Mouse (Mus musculus) forebrain, postnatal 0 days (tissue): Measurements from ENCODE around the gene Gnao1. TPM values are rescaled to one million over a fixed set of nuclear protein-coding genes. Genes with fewer than 3 reads are reported as not detected.

ENCODE experiments used
- ATAC-seq: fragments of 200-750 bp; cut with Nextera tagmentation; 2 replicates; pipeline ENCODE4 v1.8.0; 2017; ENCODE audit warnings: mild to moderate bottlenecking, moderate library complexity
- DNase-seq: peaks from one replicate; pipeline ENCODE4 v3.0.0-alpha.2; 2015
- H3K27ac ChIP-seq: fragments of 300-500 bp; sonication (generic); 2 replicates; pipeline ENCODE4 v1.5.1; 2014; ENCODE audit warnings: low read depth, mild to moderate bottlenecking, antibody characterized with exemption, low read length, moderate library complexity, mixed read lengths
- H3K27me3 ChIP-seq: fragments of 300-500 bp; sonication (generic); 2 replicates; pipeline ENCODE4 v1.6.1; 2014; ENCODE audit warnings: mild to moderate bottlenecking, low read length, mixed read lengths; ENCODE audit not compliant: insufficient read depth
- H3K36me3 ChIP-seq: fragments of 300-500 bp; sonication (generic); 2 replicates; pipeline ENCODE4 v1.6.1; 2014; ENCODE audit warnings: mild to moderate bottlenecking, moderate library complexity; ENCODE audit not compliant: insufficient read depth
- H3K4me1 ChIP-seq: fragments of 300-500 bp; sonication (generic); 2 replicates; pipeline ENCODE4 v1.6.1; 2014; ENCODE audit warnings: antibody characterized with exemption; ENCODE audit not compliant: insufficient read depth
- H3K4me2 ChIP-seq: fragments of 300-500 bp; sonication (generic); 2 replicates; pipeline ENCODE4 v1.6.1; 2014; ENCODE audit warnings: low read depth, mild to moderate bottlenecking, moderate library complexity
- H3K4me3 ChIP-seq: fragments of 300-500 bp; sonication (generic); 2 replicates; pipeline ENCODE4 v1.5.1; 2014; ENCODE audit warnings: low read depth, low read length, mixed read lengths
- H3K9ac ChIP-seq: fragments of 300-500 bp; sonication (generic); 2 replicates; pipeline ENCODE4 v1.6.1; 2014; ENCODE audit warnings: mild to moderate bottlenecking
- H3K9me3 ChIP-seq: fragments of 300-500 bp; sonication (generic); 2 replicates; pipeline ENCODE4 v1.6.1; 2016; ENCODE audit warnings: low read length
- CTCF ChIP-seq: sonication (generic); IDR thresholded peaks from 2 replicates; pipeline ENCODE4 v1.5.1; 2016; ENCODE audit warnings: antibody characterized with exemption, control low read depth, low read depth
- WGBS: fragments of 180-500 bp; shearing (Covaris S2); extraction: QIAGEN DNeasy Blood & Tissue Kit; methylation state at CpG from one replicate; pipeline ENCODE4 v1.1.7; 2014; 5-methylcytosine and 5-hydroxymethylcytosine counted together
- polyA plus RNA-seq: library from polyadenylated mRNA; unstranded; fragments of >200 nt; fragmentation: Nextera tagmentation; extraction: Ambion mirVana; gene quantifications from 2 replicates; pipeline ENCODE4 v1.2.1, GENCODE M21; 2015
- total RNA-seq: library from RNA; depleted of rRNA; stranded (reverse); fragments of >200 nt; gene quantifications from 2 replicates; pipeline ENCODE4 v1.2.3, GENCODE M21; 2014

Gnao1 gene
- total and polyA plus RNA-seq, 2 experiments from 2014 or later, result 301 to 314 TPM

DNA sequence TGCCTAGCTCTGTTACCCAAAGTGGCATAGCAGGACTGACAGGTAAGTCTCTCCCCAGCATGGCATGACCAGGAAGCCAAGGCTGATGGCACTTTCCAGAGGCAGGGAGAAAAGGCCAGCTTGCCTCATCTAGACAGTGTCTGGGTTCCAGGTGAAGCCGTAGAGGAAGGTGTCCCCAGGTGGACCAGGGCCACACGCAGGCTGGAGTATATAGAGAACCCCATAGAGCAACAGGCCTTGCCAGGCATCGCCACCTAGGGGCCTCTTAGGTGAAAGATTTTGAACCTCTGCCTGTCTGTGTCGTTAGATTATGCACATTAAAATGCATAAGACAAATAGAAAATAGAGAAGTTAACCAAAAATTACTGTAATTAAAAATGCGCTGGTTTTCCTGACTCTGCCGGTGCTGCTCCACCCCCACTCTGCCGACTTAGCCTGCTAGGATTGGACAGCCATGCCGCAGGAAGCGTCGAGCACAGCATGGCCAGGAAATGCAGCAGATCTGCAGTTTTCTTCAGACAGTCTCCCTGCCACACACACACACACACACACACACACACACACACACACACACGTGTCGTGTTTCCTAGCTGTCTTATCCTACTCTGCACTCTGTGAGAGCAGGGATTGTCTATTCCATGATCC is 34.2 kb downstream of the Gnao1 start:
- H3K4me1 ChIP-seq, result peaks cover 9% of the 10 kb centered on the region; the same call in 1 of the 2 replicates
- H3K4me2 ChIP-seq, result no peak overlapping the region
- H3K9ac ChIP-seq, result no peak overlapping the region
- H3K9me3 ChIP-seq, result no peaks in the 10 kb centered on the region
- H3K4me3 ChIP-seq, result no peak overlapping the region
- TF ChIP-seq CTCF, result peak; percentile 61
- H3K36me3 ChIP-seq, result no peaks in the 10 kb centered on the region
- H3K27ac ChIP-seq, result no peak overlapping the region
- ATAC-seq (peak; percentile 50), DNase-seq (peak; percentile 40)
- no peaks in the 10 kb centered on the region for H3K27me3 ChIP-seq
- 33% methylated on average over 12 of the region's 12 CpGs for WGBS

DNA sequence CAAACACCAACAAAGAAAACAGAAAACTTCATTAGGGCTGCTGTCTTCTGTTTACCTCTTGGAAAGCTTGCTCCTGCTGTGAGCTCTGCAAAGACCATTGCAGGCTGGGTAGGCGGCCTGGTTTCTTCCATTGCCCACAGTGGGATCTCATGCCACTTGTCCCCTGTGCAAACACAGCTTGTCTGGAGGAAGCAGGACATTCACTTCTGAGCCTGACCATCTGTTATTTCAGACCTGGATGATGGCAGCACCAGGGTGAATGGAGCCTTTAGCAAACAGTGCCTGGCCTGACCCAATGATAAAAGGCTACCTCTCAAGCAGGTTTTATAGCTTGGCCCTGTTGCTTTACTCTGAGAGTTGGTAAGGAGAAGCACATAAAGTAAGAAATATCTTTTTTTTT is 35.4 kb downstream of the Gnao1 start:
- no peak for ATAC-seq
- H3K4me2 ChIP-seq, result no peak overlapping the region
- H3K27me3 ChIP-seq, result no peaks in the 10 kb centered on the region
- no peaks in the 10 kb centered on the region for H3K36me3 ChIP-seq
- no peak for DNase-seq
- H3K4me1 ChIP-seq, result peaks cover 9% of the 10 kb centered on the region; the same call in 1 of the 2 replicates
- no peak overlapping the region for H3K4me3 ChIP-seq
- H3K9ac ChIP-seq, result no peak overlapping the region
- TF ChIP-seq CTCF, result no peak
- no peaks in the 10 kb centered on the region for H3K9me3 ChIP-seq
- H3K27ac ChIP-seq, result no peak overlapping the region
- 70% methylated on average over 1 of the region's 1 CpGs for WGBS

DNA sequence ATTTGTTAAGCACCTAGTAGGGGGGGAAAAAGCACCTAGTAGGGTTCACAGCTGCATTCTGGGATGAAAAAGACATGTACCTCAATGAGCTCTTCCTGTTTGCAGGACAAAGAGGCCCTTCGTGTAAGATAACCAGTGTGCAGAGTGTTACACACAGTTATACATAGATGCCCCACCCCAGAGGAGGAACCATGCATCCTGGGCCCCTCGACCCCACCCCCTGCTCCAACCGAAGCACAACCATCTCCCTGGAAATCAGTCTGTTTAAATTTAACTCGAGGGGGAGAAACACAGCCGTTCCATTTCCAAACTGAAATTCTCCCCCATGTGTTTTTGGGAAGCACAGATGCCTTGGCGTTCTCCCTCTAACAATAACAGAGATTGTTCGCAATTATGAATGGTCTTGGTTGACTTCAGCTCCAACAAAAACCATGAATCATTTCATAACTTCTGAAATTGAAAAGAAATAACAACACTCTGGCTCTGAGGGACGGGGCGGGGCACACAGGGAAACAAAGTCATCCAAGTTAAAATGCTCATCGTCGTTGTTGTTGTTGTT is 42.4 kb downstream of the Gnao1 start:
- Histone ChIP-seq H3K4me2 (no peak overlapping the region), H3K36me3 (no peaks in the 10 kb centered on the region), H3K9ac (no peak overlapping the region), H3K4me3 (no peak overlapping the region), H3K9me3 (no peaks in the 10 kb centered on the region), H3K4me1 (no peaks in the 10 kb centered on the region), H3K27ac (no peak overlapping the region), H3K27me3 (no peaks in the 10 kb centered on the region)
- 61% methylated on average over 11 of the region's 11 CpGs for WGBS
- no peak for TF ChIP-seq CTCF
- ATAC-seq (no peak), DNase-seq (peak; percentile 36)

DNA sequence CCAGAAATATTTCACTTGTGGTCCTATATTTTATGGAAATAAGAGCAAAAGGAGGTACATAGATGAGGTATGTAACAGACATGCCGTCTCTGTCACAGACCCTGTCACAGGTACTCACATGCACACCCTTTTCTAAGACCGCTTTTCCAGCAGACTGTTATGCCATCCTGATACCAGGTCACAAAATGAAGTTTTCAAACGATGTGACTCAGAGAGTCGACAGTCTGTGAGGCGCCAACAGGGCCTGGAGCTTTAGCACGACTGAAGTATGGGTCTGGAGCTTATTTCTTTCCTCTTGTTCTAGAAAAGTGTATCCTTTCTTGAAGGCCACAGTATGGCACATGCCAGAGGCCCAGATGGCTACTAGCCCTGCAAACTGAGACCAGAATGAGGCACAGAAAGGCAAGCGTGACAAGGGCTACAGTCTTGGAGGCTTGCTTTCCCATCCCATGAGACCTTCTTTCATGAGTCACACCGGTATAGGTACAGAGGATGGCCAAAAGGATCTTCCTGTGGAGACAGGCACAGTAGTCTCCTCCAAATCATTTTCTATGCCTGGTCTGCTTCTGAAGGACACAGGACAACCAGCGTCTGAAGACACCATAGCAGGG is 43.2 kb downstream of the Gnao1 start:
- no peaks in the 10 kb centered on the region for H3K9me3 ChIP-seq
- no peaks in the 10 kb centered on the region for H3K27me3 ChIP-seq
- no peaks in the 10 kb centered on the region for H3K36me3 ChIP-seq
- H3K27ac ChIP-seq, result no peak overlapping the region
- TF ChIP-seq CTCF, result no peak
- WGBS, result 83% methylated on average over 9 of the region's 9 CpGs
- H3K4me3 ChIP-seq, result no peak overlapping the region
- H3K4me2 ChIP-seq, result no peak overlapping the region
- DNase-seq (no peak), ATAC-seq (no peak)
- no peak overlapping the region for H3K9ac ChIP-seq
- no peaks in the 10 kb centered on the region for H3K4me1 ChIP-seq

DNA sequence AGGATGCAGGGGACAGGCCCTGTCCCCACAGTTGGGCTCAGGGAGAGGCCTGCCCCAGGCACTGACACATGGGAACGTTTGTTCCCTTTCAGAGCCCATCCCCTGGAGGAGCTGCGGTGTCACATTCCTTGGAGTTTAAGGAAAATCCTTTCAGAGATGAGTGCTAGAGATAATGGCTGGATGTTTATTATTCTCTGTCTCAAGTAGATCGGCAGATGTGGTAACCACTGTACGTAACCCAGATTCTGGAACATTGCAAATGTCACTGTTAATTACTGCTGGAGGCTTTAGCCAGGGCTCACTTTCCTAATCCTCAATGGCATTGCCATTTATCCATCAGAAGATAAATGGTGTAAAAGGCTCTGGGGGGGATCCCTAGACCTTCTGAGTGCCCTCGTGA is 44.9 kb downstream of the Gnao1 start:
- Histone ChIP-seq H3K4me2 (no peak overlapping the region), H3K36me3 (no peaks in the 10 kb centered on the region), H3K4me3 (no peak overlapping the region), H3K9ac (no peak overlapping the region), H3K27me3 (no peaks in the 10 kb centered on the region), H3K4me1 (no peaks in the 10 kb centered on the region), H3K27ac (no peak overlapping the region), H3K9me3 (no peaks in the 10 kb centered on the region)
- WGBS, result 55% methylated on average over 5 of the region's 5 CpGs
- DNase-seq (no peak), ATAC-seq (no peak)
- no peak for TF ChIP-seq CTCF

DNA sequence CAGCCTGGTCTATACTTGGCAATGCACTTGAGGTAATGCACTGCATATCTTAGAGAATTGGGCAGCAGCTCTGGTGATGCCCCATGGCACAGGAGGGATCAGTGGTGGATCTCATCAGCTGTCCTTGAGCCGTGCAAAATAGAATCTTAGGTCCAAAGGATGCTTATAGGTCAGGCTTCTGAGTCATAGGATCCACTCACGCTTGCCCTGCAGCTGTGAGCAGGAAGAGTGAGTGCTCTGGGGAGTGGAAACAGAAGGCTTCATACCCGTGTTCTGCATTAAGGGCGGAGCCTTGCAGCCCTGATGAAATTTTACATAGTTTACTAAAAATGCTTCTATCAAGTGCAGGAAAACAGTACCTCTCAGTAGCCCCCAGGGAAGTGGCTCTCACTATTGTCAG is 45.5 kb downstream of the Gnao1 start:
- WGBS, result 78% methylated on average over 4 of the region's 4 CpGs

DNA sequence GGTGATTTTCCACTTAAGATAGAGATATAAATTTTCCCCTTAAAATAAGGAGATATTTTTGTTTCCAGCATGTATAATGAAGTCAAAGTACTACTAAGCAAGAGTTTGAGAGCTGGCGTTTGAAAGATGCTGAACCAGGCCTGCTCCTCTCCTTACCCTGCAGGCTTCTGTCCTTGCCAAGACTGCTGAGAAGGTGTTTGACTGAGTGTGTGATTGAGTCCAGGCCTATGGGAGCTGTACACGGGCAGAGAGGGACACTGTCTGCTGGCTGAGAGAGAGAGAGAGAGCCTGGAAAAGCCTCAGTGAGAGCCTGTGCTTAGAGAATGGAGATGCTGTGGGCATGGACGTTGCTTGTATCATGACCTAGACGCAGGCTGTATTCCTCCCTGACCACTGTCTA is 47.4 kb downstream of the Gnao1 start:
- DNase-seq, result no peak
- 68% methylated on average over 4 of the region's 4 CpGs for WGBS

More for the DNA sequence above, 45.5 kb downstream of the Gnao1 start:
- H3K4me1 ChIP-seq, result no peaks in the 10 kb centered on the region
- H3K4me2 ChIP-seq, result no peak overlapping the region
- no peaks in the 10 kb centered on the region for H3K27me3 ChIP-seq
- TF ChIP-seq CTCF, result no peak
- no peak overlapping the region for H3K4me3 ChIP-seq
- H3K27ac ChIP-seq, result no peak overlapping the region
- H3K9ac ChIP-seq, result no peak overlapping the region
- H3K36me3 ChIP-seq, result no peaks in the 10 kb centered on the region
- ATAC-seq (no peak), DNase-seq (no peak)
- no peaks in the 10 kb centered on the region for H3K9me3 ChIP-seq

More for the DNA sequence above, 47.4 kb downstream of the Gnao1 start:
- no peaks in the 10 kb centered on the region for H3K9me3 ChIP-seq
- no peak overlapping the region for H3K4me3 ChIP-seq
- H3K9ac ChIP-seq, result no peak overlapping the region
- ATAC-seq, result no peak
- H3K27ac ChIP-seq, result no peak overlapping the region
- no peaks in the 10 kb centered on the region for H3K36me3 ChIP-seq
- H3K4me2 ChIP-seq, result no peak overlapping the region
- no peak for TF ChIP-seq CTCF
- H3K4me1 ChIP-seq, result no peaks in the 10 kb centered on the region
- no peaks in the 10 kb centered on the region for H3K27me3 ChIP-seq
